Mouse (Mus musculus) liver, adult (tissue): ENCODE data around the gene Dok7.

Experiments used
- GATA4 ChIP-seq: IDR thresholded peaks from 2 replicates; pipeline ENCODE4 v1.6.1; 2014; ENCODE audit warnings: mild to moderate bottlenecking, low read length; ENCODE audit not compliant: insufficient replicate concordance

The Dok7 gene

GRCm38 (mm10) chr5:35129767-35130191, 73.2 kb downstream of the Dok7 start:
- TF ChIP-seq GATA4, result no peak

- no peak for TF ChIP-seq GATA4
These were observed 74.7 kb downstream of the Dok7 start for GRCm38 (mm10) chr5:35131237-35131636.

- no peak for TF ChIP-seq GATA4
These were observed 75.2 kb downstream of the Dok7 start for GRCm38 (mm10) chr5:35131773-35132172.

GRCm38 (mm10) chr5:35132278-35132980, 75.9 kb downstream of the Dok7 start:
- no peak for TF ChIP-seq GATA4

- no peak for TF ChIP-seq GATA4
These were observed 76.9 kb downstream of the Dok7 start for GRCm38 (mm10) chr5:35133468-35133867.

GRCm38 (mm10) chr5:35134286-35134685, 77.7 kb downstream of the Dok7 start:
- TF ChIP-seq GATA4, result no peak

GRCm38 (mm10) chr5:35135903-35136302, 79.3 kb downstream of the Dok7 start:
- no peak for TF ChIP-seq GATA4
